Mouse (Mus musculus) liver, adult 2 months (tissue): ENCODE results near the gene Tldc2.

ENCODE experiments used
- CTCF ChIP-seq: fragments of 200-500 bp; IDR thresholded peaks from 2 replicates; pipeline ENCODE4 v1.5.1; 2011; ENCODE audit warnings: low read depth, low read length, control low read depth
- POLR2A ChIP-seq: fragments of 200-500 bp; IDR thresholded peaks from 2 replicates; pipeline ENCODE4 v1.6.1; 2011; ENCODE audit warnings: low read length, control low read depth; ENCODE audit not compliant: insufficient read depth; ENCODE audit errors: extremely low read depth

GRCm38 (mm10) chr2:157077160-157077559 lies 9.7 kb upstream of the Tldc2 start:
- no peak for TF ChIP-seq POLR2A
- TF ChIP-seq CTCF, result no peak
